Mouse (Mus musculus): ENCODE results near the gene Etv4. TPM values are rescaled to one million over a fixed set of nuclear protein-coding genes. Genes with fewer than 3 reads are reported as not detected.

The Etv4 gene
- polyA plus RNA-seq, 2 experiments from 2014 or later, result 1.0 TPM; not detected in 1

GRCm38 (mm10) chr11:101785852-101786205 lies 658 bp upstream of the Etv4 start:
- ATAC-seq, result no peak

GRCm38 (mm10) chr11:101784488-101785142 lies 556 bp downstream of the Etv4 start:
- no peak for ATAC-seq

GRCm38 (mm10) chr11:101784072-101784471 lies 1.1 kb downstream of the Etv4 start:
- no peak for ATAC-seq

GRCm38 (mm10) chr11:101783584-101783983 lies 1.6 kb downstream of the Etv4 start:
- ATAC-seq, result no peak

GRCm38 (mm10) chr11:101783135-101783534 lies 2.0 kb downstream of the Etv4 start:
- ATAC-seq, result no peak

- ATAC-seq, result no peak
These were observed 8.3 kb downstream of the Etv4 start for GRCm38 (mm10) chr11:101776846-101777245.

- no peak for ATAC-seq
These were observed 12.7 kb downstream of the Etv4 start for GRCm38 (mm10) chr11:101772449-101772848.

- ATAC-seq, result no peak
These were observed 13.1 kb downstream of the Etv4 start for GRCm38 (mm10) chr11:101772027-101772426.

GRCm38 (mm10) chr11:101770266-101770665 lies 14.9 kb downstream of the Etv4 start:
- no peak for ATAC-seq

GRCm38 (mm10) chr11:101768721-101769120 lies 16.4 kb downstream of the Etv4 start:
- no peak for ATAC-seq

- no peak for ATAC-seq
These were observed 17.8 kb downstream of the Etv4 start for GRCm38 (mm10) chr11:101767326-101767725.

GRCm38 (mm10) chr11:101764546-101764945 lies 20.6 kb downstream of the Etv4 start:
- no peak for ATAC-seq

- no peak for ATAC-seq
These were observed 21.4 kb downstream of the Etv4 start for GRCm38 (mm10) chr11:101763723-101764122.

- ATAC-seq, result no peak
These were observed 25.6 kb downstream of the Etv4 start for GRCm38 (mm10) chr11:101759530-101759929.

- ATAC-seq, result no peak
These were observed 26.7 kb downstream of the Etv4 start for GRCm38 (mm10) chr11:101758431-101758830.

GRCm38 (mm10) chr11:101757366-101757765 lies 27.8 kb downstream of the Etv4 start:
- no peak for ATAC-seq

- no peak for ATAC-seq
These were observed 28.6 kb downstream of the Etv4 start for GRCm38 (mm10) chr11:101756616-101757015.

GRCm38 (mm10) chr11:101733596-101733995 lies 51.6 kb downstream of the Etv4 start:
- ATAC-seq, result no peak

GRCm38 (mm10) chr11:101732518-101733440 lies 52.4 kb downstream of the Etv4 start, which contains the start of gene Dhx8:
Dhx8 (plus strand) TSS chr11:101732919.
- ATAC-seq, result peak; percentile 95

- ATAC-seq, result no peak
These were observed 55.9 kb downstream of the Etv4 start for GRCm38 (mm10) chr11:101729308-101729707.

- no peak for ATAC-seq
These were observed 58.4 kb downstream of the Etv4 start for GRCm38 (mm10) chr11:101726765-101727164.

GRCm38 (mm10) chr11:101725043-101725442 lies 60.1 kb downstream of the Etv4 start:
- ATAC-seq, result no peak

GRCm38 (mm10) chr11:101719986-101720520 lies 65.1 kb downstream of the Etv4 start:
- ATAC-seq, result no peak
